Mouse (Mus musculus): ENCODE data around the gene Pam.

DNA sequence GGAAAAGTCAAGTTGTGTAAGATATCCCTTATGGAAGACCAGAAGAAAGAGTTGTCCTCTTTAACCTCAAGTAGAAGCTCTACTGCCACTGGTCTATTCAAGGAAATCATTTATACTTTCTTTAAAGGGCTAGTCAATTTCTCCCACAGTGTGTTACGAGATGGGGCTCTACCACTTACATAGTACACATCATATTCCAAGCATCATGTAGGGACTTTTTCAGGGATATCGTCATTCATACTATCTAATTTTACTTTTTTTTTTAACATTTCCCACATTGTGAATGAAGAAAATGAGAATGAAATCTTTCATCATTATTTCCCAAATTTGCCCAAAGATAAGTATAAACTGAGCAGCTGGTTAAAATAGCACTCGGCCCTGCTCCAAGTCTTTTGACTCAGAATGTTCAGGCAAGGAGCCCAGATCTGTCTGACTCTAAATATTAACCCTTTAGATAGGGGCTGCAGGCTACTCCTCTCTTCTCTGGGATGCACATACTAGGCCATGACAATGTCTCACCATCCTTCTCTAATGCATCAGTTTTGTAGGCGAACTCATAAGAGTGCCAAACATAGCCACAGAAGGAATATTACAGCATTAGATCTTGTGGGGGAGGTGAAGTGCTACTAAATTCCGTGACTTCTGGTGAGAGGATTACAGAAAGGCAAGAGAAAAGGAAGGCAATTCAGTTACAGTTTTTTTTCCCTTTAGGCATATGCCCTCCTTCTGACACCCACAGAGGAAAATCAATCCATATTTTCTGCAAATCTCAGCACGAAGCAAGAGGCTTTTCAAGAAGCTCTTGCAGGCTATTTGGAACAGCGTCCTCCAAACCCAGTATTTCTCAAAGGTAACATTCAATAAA lies 92.7 kb downstream of the Pam start:
- TF ChIP-seq CTCF (IDR thresholded peaks at IDR 0.05; ENCODE audit: borderline replicate concordance, insufficient read depth, low read length), result no peak
- TF ChIP-seq POLR2A (IDR thresholded peaks at IDR 0.05; ENCODE audit: low read depth, low read length), result no peak

All from embryonic fibroblast, embryonic 13.5 days (primary cell).